Mouse (Mus musculus) right cerebral cortex, adult 18-20 months (tissue): ENCODE measurements at regions not wholly inside any gene's neighbourhood (a gene's known extent, or its start where the extent isn't known, plus 50 kb on each side); places are given as distances from the start of the nearest gene placed in this dataset.

Source experiments
- DNase-seq: peaks from one replicate; pipeline ENCODE4 v3.0.0; 2022; ENCODE audit warnings: mixed read lengths

- DNase-seq, result no peak
Observed at GRCm38 (mm10) chr15:36339971-36340550, 667.5 kb downstream of the Zfp706 start.

- DNase-seq, result no peak
Observed at GRCm38 (mm10) chr15:36338766-36339165, 668.8 kb downstream of the Zfp706 start.

- no peak for DNase-seq
Observed at GRCm38 (mm10) chr15:36336857-36337256, 670.7 kb downstream of the Zfp706 start.

- DNase-seq, result no peak
Observed at GRCm38 (mm10) chr15:36335116-36335515, 672.5 kb downstream of the Zfp706 start.

- no peak for DNase-seq
Observed at GRCm38 (mm10) chr15:36334436-36335113, 673.0 kb downstream of the Zfp706 start.

GRCm38 (mm10) chr15:36333857-36334256, 673.7 kb downstream of the Zfp706 start:
- DNase-seq, result no peak

- no peak for DNase-seq
Observed at GRCm38 (mm10) chr15:36333265-36333664, 674.3 kb downstream of the Zfp706 start.
